Mouse (Mus musculus) CH12.LX (cell line): ENCODE results near the gene Chit1. TPM values are rescaled to one million over a fixed set of nuclear protein-coding genes. Genes with fewer than 3 reads are reported as not detected.

Source experiments
- DNase-seq: peaks from one replicate; pipeline ENCODE4 v3.0.0-alpha.2; 2013; ENCODE audit errors: extremely low read depth
- H3K27ac ChIP-seq: 2 replicates; pipeline ENCODE4 v1.5.1; 2012; ENCODE audit warnings: low read depth, mild to moderate bottlenecking, control low read depth, moderate library complexity; ENCODE audit not compliant: insufficient read depth
- H3K27me3 ChIP-seq: replicated peaks from 2 replicates; pipeline ENCODE3; 2012; ENCODE audit warnings: inconsistent platforms
- H3K36me3 ChIP-seq, 2 experiments: replicated peaks in 1 of 2; 2 replicates each; pipeline versions ENCODE3 to v1.6.1; 2012; ENCODE audit warnings: inconsistent platforms in 1 of 2, low read length in 1 of 2, mild to moderate bottlenecking in 1 of 2, mixed read lengths in 1 of 2, moderate library complexity in 1 of 2; ENCODE audit not compliant: control insufficient read depth in 1 of 2, insufficient read depth in 1 of 2
- H3K4me1 ChIP-seq, 2 experiments: 2 replicates each; pipeline ENCODE4 v1.6.1; 2012; ENCODE audit warnings: inconsistent platforms in 1 of 2, moderate library complexity in 1 of 2; ENCODE audit not compliant: insufficient read depth in 2 of 2, control insufficient read depth in 1 of 2
- H3K4me2 ChIP-seq: 2 replicates; pipeline ENCODE4 v1.6.1; 2012; ENCODE audit warnings: low read depth, mild to moderate bottlenecking, control low read depth; ENCODE audit not compliant: poor library complexity, insufficient read depth, severe bottlenecking
- H3K4me3 ChIP-seq, 3 experiments: fragments of 150-350 bp in 1 of 3; sonication (generic) in 1 of 3; replicated peaks in 1 of 3; 2 replicates each; pipeline versions ENCODE3 to v1.5.1; 2011 to 2012; ENCODE audit warnings: low read depth in 2 of 3, low read length in 2 of 3, mild to moderate bottlenecking in 2 of 3, moderate library complexity in 2 of 3, control low read depth in 1 of 3, improper control_type of control experiment in 1 of 3, inconsistent platforms in 1 of 3, mixed read lengths in 1 of 3; ENCODE audit not compliant: poor library complexity in 1 of 3
- H3K79me2 ChIP-seq: replicated peaks from 2 replicates; pipeline ENCODE4 v1.6.1; 2012; ENCODE audit warnings: mild to moderate bottlenecking, moderate library complexity; ENCODE audit not compliant: control insufficient read depth, poor library complexity, insufficient read depth, severe bottlenecking; ENCODE audit errors: extremely low read depth
- H3K9ac ChIP-seq: 2 replicates; pipeline ENCODE4 v1.6.1; 2012; ENCODE audit warnings: low read depth, mild to moderate bottlenecking, control low read depth, moderate library complexity; ENCODE audit not compliant: insufficient read depth
- H3K9me3 ChIP-seq: replicated peaks from 2 replicates; pipeline ENCODE3; 2012; ENCODE audit warnings: low read length, inconsistent platforms, mixed read lengths
- ELF1 ChIP-seq: IDR thresholded peaks from 2 replicates; pipeline ENCODE4 v1.6.1; 2014; ENCODE audit warnings: low read depth, mild to moderate bottlenecking, inconsistent platforms, low read length, improper control_type of control experiment
- GABPA ChIP-seq: IDR thresholded peaks from 2 replicates; pipeline ENCODE4 v1.6.1; 2012; ENCODE audit warnings: low read depth, low read length, improper control_type of control experiment, inconsistent platforms; ENCODE audit not compliant: insufficient replicate concordance
- HCFC1 ChIP-seq: IDR thresholded peaks from 2 replicates; pipeline ENCODE4 v1.6.1; 2012; ENCODE audit warnings: low read depth, mild to moderate bottlenecking, inconsistent platforms, low read length, improper control_type of control experiment
- IRF4 ChIP-seq: IDR thresholded peaks from 2 replicates; pipeline ENCODE4 v1.6.1; 2014; ENCODE audit warnings: low read depth, mild to moderate bottlenecking, inconsistent platforms, low read length, improper control_type of control experiment
- JUND ChIP-seq: conservative IDR thresholded peaks from 2 replicates; pipeline ENCODE4 v1.6.1; 2011; ENCODE audit warnings: low read depth, low read length, improper control_type of control experiment
- KAT2A ChIP-seq: IDR thresholded peaks from 2 replicates; pipeline ENCODE4 v1.6.1; 2012; ENCODE audit warnings: low read length, improper control_type of control experiment, inconsistent platforms; ENCODE audit not compliant: insufficient replicate concordance
- MEF2A ChIP-seq: IDR thresholded peaks from 2 replicates; pipeline ENCODE4 v1.6.1; 2014; ENCODE audit warnings: low read depth, mild to moderate bottlenecking, inconsistent platforms, low read length, improper control_type of control experiment, borderline replicate concordance
- MXI1 ChIP-seq: IDR thresholded peaks from 2 replicates; pipeline ENCODE4 v1.6.1; 2011; ENCODE audit warnings: mild to moderate bottlenecking, low read depth, low read length, improper control_type of control experiment
- POLR2A ChIP-seq: IDR thresholded peaks from 2 replicates; pipeline ENCODE4 v1.6.1; 2011; ENCODE audit warnings: low read depth, mild to moderate bottlenecking, improper control_type of control experiment, low read length
- POLR2AphosphoS2 ChIP-seq: IDR thresholded peaks from 2 replicates; pipeline ENCODE4 v1.6.1; 2011; ENCODE audit warnings: low read depth, low read length, improper control_type of control experiment
- RAD21 ChIP-seq: IDR thresholded peaks from 2 replicates; pipeline ENCODE4 v1.6.1; 2011; ENCODE audit warnings: low read depth, mild to moderate bottlenecking, low read length, improper control_type of control experiment, moderate library complexity
- TBP ChIP-seq: conservative IDR thresholded peaks from 2 replicates; pipeline ENCODE4 v1.6.1; 2011; ENCODE audit warnings: low read depth, low read length, improper control_type of control experiment
- ZMIZ1 ChIP-seq: IDR thresholded peaks from 2 replicates; pipeline ENCODE4 v1.6.1; 2012; ENCODE audit warnings: low read depth, mild to moderate bottlenecking, inconsistent platforms, low read length, improper control_type of control experiment
- dilution Hi-C: fragments of 300-500 bp; cut with MboI; formaldehyde crosslinking; loops from 2 replicates; pipeline ENCODE4 v1.14.3; 2020; ENCODE audit warnings: low sequenced_read_pairs; ENCODE audit not compliant: extremely low pct_unique_long_range_greater_than_20kb, extremely low pct_ligation_motif_present
- in situ Hi-C: fragments of 300-500 bp; cut with MboI; formaldehyde crosslinking; loops from 3 replicates; pipeline ENCODE4 v1.14.3; 2019; ENCODE audit warnings: low sequenced_read_pairs, low pct_ligation_motif_present, low pct_unique_long_range_greater_than_20kb, mixed read lengths
- polyA plus RNA-seq: library from polyadenylated mRNA; unstranded; fragments of >175 nt; gene quantifications from 2 replicates; pipeline ENCODE4 v1.2.1, GENCODE M21; 2012; ENCODE audit warnings: low read depth; ENCODE audit not compliant: insufficient read length
- total RNA-seq, 2 experiments: library from RNA; depleted of rRNA; stranded (reverse); fragments of 300-350 nt in 1 of 2; fragments of >200 nt in 1 of 2; gene quantifications; 2 replicates each; pipeline ENCODE4 v1.2.3; 2012 to 2014

Chit1 gene
- total and polyA plus RNA-seq, 3 experiments: 0.25 to 0.47 (median 0.36) TPM

GRCm38 (mm10) chr1:134152626-134153590 is 41.9 kb downstream of the Chit1 start:
- peaks cover 2% of the 10 kb centered on the region for H3K27me3 ChIP-seq
- H3K27ac ChIP-seq: no peak overlapping the region
- H3K4me1 ChIP-seq: peaks cover 0 to 9% of the 10 kb centered on the region in 2 experiments; a peak in 2 of 4 replicates
- no peak overlapping the region for H3K4me3 ChIP-seq
- in situ Hi-C loops: loop anchor here (5.0 kb wide), 3 partner anchors 39 to 169 kb away; partner anchors contain the start of gene Mybph
- H3K9me3 ChIP-seq: peaks cover 6% of the 10 kb centered on the region
- no peak overlapping the region for H3K4me2 ChIP-seq
- no peak overlapping the region for H3K9ac ChIP-seq
- no peaks in the 10 kb centered on the region for H3K79me2 ChIP-seq
- H3K36me3 ChIP-seq: no peaks in the 10 kb centered on the region
- DNase-seq: no peak
- TF ChIP-seq POLR2AphosphoS2 (no peak), KAT2A (no peak)
- TF ChIP-seq, all 38 proteins: peak for 0
- dilution Hi-C loops: no loop called here

GRCm38 (mm10) chr1:134154121-134154520 is 43.1 kb downstream of the Chit1 start:
- in situ Hi-C loops (loop anchor here (5.0 kb wide), 3 partner anchors 38 to 168 kb away; partner anchors contain the start of gene Mybph), dilution Hi-C loops (no loop called here)
- TF ChIP-seq ELF1: no peak
- no peak for TF ChIP-seq GABPA
- TF ChIP-seq POLR2A: no peak
- TF ChIP-seq RAD21: no peak
- no peak for TF ChIP-seq IRF4
- TF ChIP-seq MXI1: no peak
- no peak for TF ChIP-seq MEF2A
- TF ChIP-seq ZMIZ1: no peak
- TF ChIP-seq TBP: no peak
- no peak for TF ChIP-seq KAT2A
- TF ChIP-seq HCFC1: no peak
- no peak for TF ChIP-seq JUND
- H3K4me3 ChIP-seq: no peak overlapping the region
- peaks cover 8% of the 10 kb centered on the region for H3K9me3 ChIP-seq
- H3K27ac ChIP-seq: no peak overlapping the region
- no peaks in the 10 kb centered on the region for H3K79me2 ChIP-seq
- H3K9ac ChIP-seq: no peak overlapping the region
- peaks cover 0 to 9% of the 10 kb centered on the region in 2 experiments; a peak in 2 of 4 replicates for H3K4me1 ChIP-seq
- H3K27me3 ChIP-seq: peaks cover 2% of the 10 kb centered on the region
- no peak for DNase-seq
- no peaks in the 10 kb centered on the region for H3K36me3 ChIP-seq
- no peak overlapping the region for H3K4me2 ChIP-seq
